Mouse (Mus musculus) limb, embryonic 14.5 days (tissue): ENCODE results near the gene Slc16a1. TPM values are rescaled to one million over a fixed set of nuclear protein-coding genes. Genes with fewer than 3 reads are reported as not detected.

Experiments
- ATAC-seq: fragments of 200-750 bp; cut with Nextera tagmentation; 2 replicates; pipeline ENCODE4 v1.8.0; 2017; ENCODE audit warnings: low read depth, moderate number of reproducible peaks, moderate TSS enrichment; ENCODE audit not compliant: low FRiP score
- DNase-seq: peaks from one replicate; pipeline ENCODE4 v3.0.0-alpha.2; 2015; ENCODE audit warnings: low spot score
- H3K27ac ChIP-seq: fragments of 300-500 bp; sonication (generic); replicated peaks from 2 replicates; pipeline ENCODE4 v1.5.1; 2014; ENCODE audit warnings: low read depth, mild to moderate bottlenecking, low read length, moderate library complexity, mixed read lengths
- H3K27me3 ChIP-seq: fragments of 300-500 bp; sonication (generic); 2 replicates; pipeline ENCODE4 v1.6.1; 2014; ENCODE audit warnings: low read length, mixed read lengths; ENCODE audit not compliant: control insufficient read depth, insufficient read depth
- H3K36me3 ChIP-seq: fragments of 300-500 bp; sonication (generic); 2 replicates; pipeline ENCODE4 v1.6.1; 2014; ENCODE audit warnings: mild to moderate bottlenecking, low read length, moderate library complexity, mixed read lengths; ENCODE audit not compliant: control insufficient read depth, insufficient read depth
- H3K4me1 ChIP-seq: fragments of 300-500 bp; sonication (generic); 2 replicates; pipeline ENCODE4 v1.6.1; 2014; ENCODE audit warnings: antibody characterized with exemption, low read length, mixed read lengths; ENCODE audit not compliant: control insufficient read depth, insufficient read depth
- H3K4me2 ChIP-seq: fragments of 300-500 bp; sonication (generic); replicated peaks from 2 replicates; pipeline ENCODE4 v1.6.1; 2014; ENCODE audit warnings: low read depth, mild to moderate bottlenecking, low read length, moderate library complexity; ENCODE audit not compliant: severe bottlenecking
- H3K4me3 ChIP-seq: fragments of 300-500 bp; sonication (generic); replicated peaks from 2 replicates; pipeline ENCODE4 v1.5.1; 2014; ENCODE audit warnings: low read length
- H3K9ac ChIP-seq: fragments of 300-500 bp; sonication (generic); 2 replicates; pipeline ENCODE4 v1.6.1; 2014; ENCODE audit warnings: mild to moderate bottlenecking, low read depth, low read length, moderate library complexity; ENCODE audit not compliant: severe bottlenecking
- H3K9me3 ChIP-seq: fragments of 300-500 bp; sonication (generic); 2 replicates; pipeline ENCODE4 v1.6.1; 2016; ENCODE audit warnings: low read length; ENCODE audit not compliant: control insufficient read depth
- POLR2A ChIP-seq: fragments of 200-500 bp; IDR thresholded peaks from 2 replicates; pipeline ENCODE4 v1.8.0; 2012; ENCODE audit warnings: inconsistent platforms, mild to moderate bottlenecking, moderate library complexity, borderline replicate concordance; ENCODE audit not compliant: insufficient read depth, insufficient read length; ENCODE audit errors: extremely low read depth
- WGBS: fragments of 180-500 bp; shearing (Covaris S2); extraction: QIAGEN DNeasy Blood & Tissue Kit; methylation state at CpG from one replicate; pipeline ENCODE4 v1.1.7; 2014; 5-methylcytosine and 5-hydroxymethylcytosine counted together
- polyA plus RNA-seq, 2 experiments: library from polyadenylated mRNA; depleted of rRNA in 1 of 2; stranded (reverse) in 1 of 2; unstranded in 1 of 2; fragments of >200 nt; fragmentation: Nextera tagmentation in 1 of 2; extraction: Ambion mirVana in 1 of 2; gene quantifications; 2 replicates each; pipeline versions ENCODE4 v1.2.1 to v1.2.3; 2012 to 2014

Slc16a1 gene
- polyA plus RNA-seq, 2 experiments = 23.3 to 46.6 TPM

- Histone ChIP-seq H3K27me3 (no peaks in the 10 kb centered on the region), H3K4me1 (0 out of 2 replicates have a peak, but pooled peaks cover 3% of the 10 kb centered on the region), H3K4me2 (no peak overlapping the region), H3K4me3 (no peak overlapping the region), H3K27ac (no peak overlapping the region), H3K9ac (no peak overlapping the region), H3K36me3 (peaks cover 2% of the 10 kb centered on the region; the same call in 1 of the 2 replicates), H3K9me3 (no peaks in the 10 kb centered on the region)
- DNase-seq (no peak), ATAC-seq (no peak)
- 86% methylated on average over 1 of the region's 1 CpGs for WGBS
- TF ChIP-seq POLR2A = no peak
These were observed 5.9 kb downstream of the Slc16a1 start for GRCm38 (mm10) chr3:104644371-104644770.

- Histone ChIP-seq H3K9me3 (no peaks in the 10 kb centered on the region), H3K4me2 (no peak overlapping the region), H3K4me1 (no peaks in the 10 kb centered on the region), H3K4me3 (no peak overlapping the region), H3K9ac (no peak overlapping the region), H3K36me3 (peaks cover 44% of the 10 kb centered on the region), H3K27me3 (no peaks in the 10 kb centered on the region), H3K27ac (no peak overlapping the region)
- 91% methylated on average over 4 of the region's 4 CpGs for WGBS
- no peak for ATAC-seq
- DNase-seq = no peak
- no peak for TF ChIP-seq POLR2A
These were observed 15.8 kb downstream of the Slc16a1 start for GRCm38 (mm10) chr3:104654219-104654618.

GRCm38 (mm10) chr3:104654921-104655320, 16.5 kb downstream of the Slc16a1 start:
- TF ChIP-seq POLR2A = no peak
- H3K4me2 ChIP-seq = no peak overlapping the region
- no peak overlapping the region for H3K27ac ChIP-seq
- ATAC-seq = no peak
- 93% methylated on average over 4 of the region's 4 CpGs for WGBS
- H3K4me1 ChIP-seq = no peaks in the 10 kb centered on the region
- peaks cover 41% of the 10 kb centered on the region for H3K36me3 ChIP-seq
- no peak for DNase-seq
- H3K9ac ChIP-seq = no peak overlapping the region
- H3K27me3 ChIP-seq = no peaks in the 10 kb centered on the region
- no peaks in the 10 kb centered on the region for H3K9me3 ChIP-seq
- no peak overlapping the region for H3K4me3 ChIP-seq

DNA sequence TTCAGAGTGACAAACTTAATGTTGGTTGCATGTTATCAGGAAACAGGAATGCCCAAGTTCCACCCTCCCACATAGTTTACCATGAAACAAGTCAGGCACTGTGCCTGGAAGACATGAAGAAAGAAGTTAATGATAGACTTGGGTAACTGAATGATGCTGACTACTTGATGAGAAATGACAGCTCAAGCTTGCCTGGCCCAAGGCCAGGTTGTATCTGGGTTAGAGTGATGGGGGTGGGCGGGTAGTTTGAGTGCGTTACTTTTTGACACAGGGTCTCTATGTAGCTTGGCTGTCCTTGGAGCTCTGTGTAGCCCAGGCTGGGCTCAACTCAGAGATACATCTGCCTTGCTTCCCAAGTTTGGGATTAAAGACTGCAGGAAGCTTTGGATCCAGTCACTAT, 20.2 kb downstream of the Slc16a1 start:
- H3K4me2 ChIP-seq = no peak overlapping the region
- peaks cover 23% of the 10 kb centered on the region for H3K36me3 ChIP-seq
- no peak for ATAC-seq
- no peak overlapping the region for H3K27ac ChIP-seq
- no peak overlapping the region for H3K9ac ChIP-seq
- H3K4me1 ChIP-seq = peaks cover 4% of the 10 kb centered on the region
- no peaks in the 10 kb centered on the region for H3K27me3 ChIP-seq
- no peak overlapping the region for H3K4me3 ChIP-seq
- H3K9me3 ChIP-seq = no peaks in the 10 kb centered on the region
- no peak for TF ChIP-seq POLR2A
- no peak for DNase-seq
- WGBS = 84% methylated on average over 2 of the region's 2 CpGs

DNA sequence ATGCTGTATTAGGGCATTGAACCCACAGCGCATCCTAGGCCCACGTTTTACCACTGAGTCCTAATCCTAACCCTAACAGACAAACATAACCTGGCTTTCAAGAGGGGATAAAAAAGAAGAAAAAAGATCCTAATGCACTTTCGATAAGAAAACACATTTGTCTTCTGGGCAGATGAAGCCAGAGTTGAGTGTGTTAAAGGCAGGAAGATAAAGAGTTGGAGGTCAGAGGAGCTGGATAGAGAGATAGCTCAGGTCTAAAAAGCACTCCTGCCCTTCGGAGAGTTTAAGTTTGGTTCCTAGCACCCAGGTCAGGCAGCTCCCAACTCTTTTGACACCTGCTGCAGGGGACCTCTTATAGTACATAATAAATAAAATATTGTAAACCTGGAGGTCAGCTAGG, 21.3 kb downstream of the Slc16a1 start:
- Histone ChIP-seq H3K27me3 (no peaks in the 10 kb centered on the region), H3K9ac (no peak overlapping the region), H3K9me3 (no peaks in the 10 kb centered on the region), H3K4me3 (no peak overlapping the region), H3K4me2 (no peak overlapping the region), H3K4me1 (peaks cover 4% of the 10 kb centered on the region), H3K36me3 (peaks cover 20% of the 10 kb centered on the region), H3K27ac (no peak overlapping the region)
- DNase-seq = no peak
- TF ChIP-seq POLR2A = no peak
- ATAC-seq = no peak
- WGBS = 90% methylated on average over 4 of the region's 4 CpGs

- ATAC-seq = no peak
These were observed 22.1 kb downstream of the Slc16a1 start for GRCm38 (mm10) chr3:104660522-104660921.

More at GRCm38 (mm10) chr3:104660522-104660921, 22.1 kb downstream of the Slc16a1 start:
- no peak overlapping the region for H3K4me2 ChIP-seq
- no peak overlapping the region for H3K9ac ChIP-seq
- H3K27ac ChIP-seq = no peak overlapping the region
- no peak for DNase-seq
- H3K36me3 ChIP-seq = peaks cover 13% of the 10 kb centered on the region
- 68% methylated on average over 3 of the region's 3 CpGs for WGBS
- no peak for TF ChIP-seq POLR2A
- H3K9me3 ChIP-seq = no peaks in the 10 kb centered on the region
- peaks cover 4% of the 10 kb centered on the region for H3K4me1 ChIP-seq
- H3K4me3 ChIP-seq = no peak overlapping the region
- no peaks in the 10 kb centered on the region for H3K27me3 ChIP-seq
